Mouse (Mus musculus): ENCODE data around the gene Apol8.

The Apol8 gene

DNA sequence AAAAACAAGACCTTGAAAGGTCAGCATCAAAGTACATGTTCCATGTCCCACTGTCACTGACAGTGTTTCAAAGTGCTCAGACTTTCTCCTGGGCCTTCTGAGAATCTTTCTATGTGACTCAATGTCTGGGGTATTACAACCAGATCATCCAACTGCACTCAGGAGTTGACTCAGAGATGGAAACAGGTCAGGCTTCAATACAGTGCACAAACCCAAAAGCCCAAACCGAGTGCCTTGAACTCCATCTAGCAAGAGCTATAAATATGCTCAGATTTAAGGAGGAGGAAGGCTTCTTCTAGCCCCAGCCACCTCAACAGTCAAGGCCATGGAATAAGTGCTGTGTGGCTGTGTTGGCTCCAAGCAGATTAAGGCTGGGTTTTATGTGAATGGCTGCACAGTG, 29.0 kb upstream of the Apol8 start:
- DNase-seq (ENCODE audit: low spot score in 2 of 2), result no peak

DNA sequence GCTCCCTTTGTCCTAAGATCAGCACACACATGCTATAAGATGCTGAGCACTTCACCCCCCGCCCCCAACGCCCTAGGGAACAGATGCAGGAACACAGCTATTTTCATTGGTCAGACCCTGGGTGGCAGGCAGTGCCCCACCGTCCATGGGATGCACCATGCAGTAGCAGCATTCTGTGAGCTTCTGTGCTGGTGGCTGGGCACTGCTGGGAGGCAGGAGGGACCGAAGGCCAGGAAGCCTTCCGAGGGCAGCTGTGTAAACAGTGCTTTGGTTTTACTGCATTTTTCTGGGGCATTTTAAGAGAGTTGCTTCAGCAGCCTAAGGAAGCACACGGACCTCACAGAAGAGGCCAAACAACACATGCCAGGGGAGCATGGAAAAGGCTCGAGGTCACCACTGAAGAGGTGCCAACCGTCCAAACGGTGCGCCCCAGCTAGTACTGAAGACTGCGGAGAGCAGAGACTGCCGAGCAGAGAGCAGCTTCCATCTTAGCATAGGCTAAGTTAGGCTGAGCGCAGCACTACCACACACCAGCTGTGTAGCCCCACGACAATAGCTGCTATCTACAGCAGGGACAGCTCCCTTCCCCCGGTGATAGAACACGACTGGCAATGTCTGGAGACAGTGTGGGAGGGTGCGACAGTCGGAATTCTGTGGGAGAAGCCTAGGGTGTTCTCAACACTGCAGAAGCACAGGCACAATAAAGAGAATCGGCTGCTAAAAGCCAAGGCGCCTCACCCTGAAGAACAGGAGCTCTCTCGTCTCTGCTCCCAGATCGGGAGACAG, 27.4 kb upstream of the Apol8 start:
- DNase-seq (ENCODE audit: low spot score in 2 of 2), result peak; percentile 71 to 86

DNA sequence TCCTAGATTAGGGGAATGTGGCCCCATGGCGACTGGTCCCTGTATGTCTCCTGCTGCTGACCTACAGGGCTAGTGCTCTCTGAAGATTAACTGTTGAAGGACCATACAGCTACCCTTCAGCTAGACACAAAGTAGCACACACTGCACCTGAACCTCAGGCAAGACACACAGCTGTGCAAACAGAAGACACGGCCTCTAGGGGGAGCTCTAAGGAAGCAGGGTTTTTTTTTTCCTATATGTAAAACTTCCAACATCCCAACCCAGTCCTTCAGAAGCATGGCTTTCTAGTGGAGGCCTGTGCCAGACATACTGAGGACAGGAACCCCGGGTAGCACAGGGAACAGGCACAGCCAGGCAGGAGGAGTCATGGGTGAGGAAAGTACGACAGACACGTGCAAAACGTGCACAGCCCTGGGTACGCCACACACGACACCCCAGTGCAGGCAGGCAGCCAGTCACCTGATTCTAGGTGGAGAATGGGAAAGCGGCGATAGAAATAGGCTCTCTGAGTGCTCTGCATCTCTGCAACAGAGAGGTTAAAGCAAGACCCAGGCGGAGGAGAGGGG, 25.7 kb upstream of the Apol8 start:
- DNase-seq (ENCODE audit: low spot score in 2 of 2), result peak in 1 of 2 experiments; percentile 53

DNA sequence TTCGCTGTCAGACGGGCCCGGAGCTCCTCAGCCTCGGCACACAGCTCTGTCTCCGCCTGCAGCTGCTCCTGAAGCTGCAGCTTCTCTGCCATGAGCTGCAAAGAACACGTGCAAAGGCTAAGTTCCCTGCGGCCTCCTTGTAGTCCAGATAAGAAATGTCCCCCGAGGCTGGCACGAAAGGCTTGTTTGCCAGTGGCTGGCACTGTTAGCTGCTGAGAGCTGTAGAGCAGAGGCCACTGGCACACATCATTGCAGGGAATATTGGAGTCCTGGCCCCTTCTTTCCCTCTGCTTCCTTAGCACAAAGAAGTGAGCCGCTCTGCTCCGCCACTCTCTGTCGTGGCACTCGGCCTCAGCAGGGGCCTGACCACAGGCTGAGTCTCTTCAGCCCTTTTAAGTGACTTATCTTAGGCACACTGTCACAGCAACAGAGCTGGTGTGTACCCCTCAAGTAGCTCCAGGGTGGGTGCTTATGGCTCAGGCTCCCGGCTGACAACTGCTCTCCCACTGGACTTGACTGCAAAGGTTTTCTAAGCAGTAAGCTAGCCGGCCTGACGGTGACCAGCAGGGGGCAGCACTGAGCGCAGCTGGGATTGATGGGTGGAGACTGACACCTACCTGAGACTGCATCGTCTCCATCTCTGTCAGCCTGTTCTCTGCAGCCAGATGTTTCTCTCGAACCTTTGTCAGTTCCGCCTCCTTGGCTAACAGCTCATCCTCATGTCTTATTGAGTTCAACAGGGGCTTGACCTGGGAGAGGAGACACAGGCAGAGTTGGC, 18.6 kb upstream of the Apol8 start:
- peak; percentile 69 to 78 for DNase-seq (ENCODE audit: low spot score in 2 of 2)

DNA sequence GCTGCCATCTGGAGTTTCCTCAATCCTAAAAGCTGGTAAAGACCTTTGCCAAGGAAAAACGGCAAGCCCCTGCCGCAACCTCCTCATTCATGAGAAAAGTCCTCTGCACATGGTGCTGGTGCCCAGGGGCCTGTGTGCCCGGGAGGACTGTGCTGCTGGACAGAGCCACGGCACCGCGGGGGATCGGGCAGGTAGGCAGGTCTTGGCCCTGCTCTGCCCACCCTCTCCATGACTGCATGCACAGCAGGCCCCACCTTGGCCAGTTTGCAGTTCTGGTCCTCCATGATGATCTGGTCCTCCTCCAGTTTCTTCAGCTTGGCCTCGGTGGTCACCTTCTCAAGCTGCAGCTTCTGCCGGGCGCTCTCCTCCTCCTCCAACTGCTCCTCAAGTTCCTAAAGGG, 17.5 kb upstream of the Apol8 start:
- DNase-seq (ENCODE audit: low spot score in 2 of 2), result no peak

DNA sequence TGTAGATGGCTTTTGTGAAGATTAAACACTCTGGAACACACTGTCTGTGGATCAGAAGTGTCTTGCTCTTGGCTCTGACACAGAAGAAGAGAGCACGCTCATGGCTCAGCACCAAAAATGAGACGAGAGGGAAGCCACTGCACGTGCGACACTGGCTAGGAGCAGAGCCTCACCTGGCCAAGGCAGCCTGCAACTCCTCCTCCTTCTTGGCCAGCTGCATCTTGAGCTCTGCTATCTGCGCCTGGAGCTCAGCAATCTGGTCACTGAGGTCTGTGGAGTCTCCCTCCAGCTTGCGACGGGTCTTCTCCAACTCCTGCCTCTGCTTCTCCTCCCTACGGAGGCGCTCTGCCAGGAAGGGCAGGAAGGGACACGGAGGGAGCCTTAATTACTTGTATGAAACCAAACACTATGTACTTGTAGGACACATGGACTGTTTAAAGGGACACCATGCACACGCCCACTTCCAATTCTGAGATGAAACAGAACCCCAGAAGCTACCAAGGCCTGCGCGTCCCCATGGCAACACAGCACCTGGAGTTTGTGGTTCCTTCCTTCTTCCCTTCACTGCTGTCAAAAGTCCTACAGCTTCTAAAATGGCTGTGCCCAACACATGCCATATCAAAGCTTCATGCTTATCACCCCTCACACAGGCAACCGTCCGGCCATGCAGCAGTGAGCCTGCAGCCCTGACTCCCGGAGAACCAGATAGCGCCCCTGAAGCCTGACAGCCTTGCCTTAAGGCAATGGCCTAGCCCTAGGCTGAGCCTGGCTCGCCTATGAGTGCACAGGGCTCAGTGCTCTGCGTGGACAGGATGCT, 16.5 kb upstream of the Apol8 start:
- no peak for DNase-seq (ENCODE audit: low spot score in 2 of 2)

DNA sequence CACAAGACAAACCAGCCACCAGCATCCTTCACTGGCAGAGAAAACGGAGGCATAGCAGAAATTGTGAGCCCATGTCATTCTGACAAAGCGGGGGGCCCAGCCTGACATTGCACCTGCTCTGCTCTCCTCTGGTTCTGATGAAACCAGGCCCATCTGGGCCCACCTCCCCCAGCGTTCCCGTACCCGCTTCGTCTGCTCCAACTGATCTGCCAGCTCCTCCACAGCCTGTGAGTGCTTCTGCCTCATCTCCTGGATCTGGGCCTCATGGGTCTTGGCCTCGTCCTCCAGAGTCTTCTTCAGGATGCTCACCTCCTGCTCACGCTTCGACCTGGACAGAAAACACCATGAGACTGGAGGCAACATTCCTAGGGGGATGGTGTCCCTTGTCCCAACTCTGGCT, 14.1 kb upstream of the Apol8 start:
- DNase-seq (ENCODE audit: low spot score in 2 of 2), result no peak

DNA sequence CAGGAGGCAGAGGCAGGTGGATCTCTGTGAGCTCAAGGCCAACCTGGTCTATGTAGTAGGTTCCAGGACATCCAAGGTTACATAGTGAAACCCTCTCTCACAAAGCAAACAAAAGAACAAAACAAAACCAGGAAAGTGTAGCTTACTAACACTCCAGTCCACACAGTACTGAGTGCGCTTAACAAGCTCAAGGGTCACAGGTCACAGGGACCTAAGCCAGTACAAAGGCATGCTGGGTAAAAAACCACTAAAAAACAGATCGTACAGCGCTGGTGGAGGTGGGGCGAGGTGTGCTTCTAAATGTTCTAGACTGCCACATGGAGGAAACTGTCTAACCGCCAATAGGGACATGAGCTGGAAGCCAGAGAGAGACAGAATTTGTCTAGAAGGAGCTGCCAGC, 13.5 kb upstream of the Apol8 start:
- no peak for DNase-seq (ENCODE audit: low spot score in 2 of 2)

DNA sequence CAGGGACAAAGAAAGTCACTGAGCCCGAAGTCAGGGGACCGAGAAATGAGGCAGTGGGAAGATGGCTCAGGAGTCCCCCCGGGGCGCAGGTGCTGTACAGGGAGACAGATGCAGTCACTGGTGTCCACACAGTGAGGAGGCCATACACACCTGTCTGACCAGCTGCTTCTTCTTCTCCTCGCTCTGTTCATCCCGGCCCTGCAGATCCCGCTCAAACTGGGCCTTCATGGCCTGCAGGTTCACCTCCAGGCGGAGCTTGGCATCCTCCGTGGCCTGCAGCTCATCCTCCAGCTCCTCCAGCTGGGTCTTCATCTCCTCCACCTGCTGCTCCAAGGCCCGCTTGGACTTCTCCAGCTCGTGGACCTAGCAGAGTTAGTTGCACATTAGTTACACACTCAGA, 10.2 kb upstream of the Apol8 start:
- no peak for DNase-seq (ENCODE audit: low spot score in 2 of 2)

DNA sequence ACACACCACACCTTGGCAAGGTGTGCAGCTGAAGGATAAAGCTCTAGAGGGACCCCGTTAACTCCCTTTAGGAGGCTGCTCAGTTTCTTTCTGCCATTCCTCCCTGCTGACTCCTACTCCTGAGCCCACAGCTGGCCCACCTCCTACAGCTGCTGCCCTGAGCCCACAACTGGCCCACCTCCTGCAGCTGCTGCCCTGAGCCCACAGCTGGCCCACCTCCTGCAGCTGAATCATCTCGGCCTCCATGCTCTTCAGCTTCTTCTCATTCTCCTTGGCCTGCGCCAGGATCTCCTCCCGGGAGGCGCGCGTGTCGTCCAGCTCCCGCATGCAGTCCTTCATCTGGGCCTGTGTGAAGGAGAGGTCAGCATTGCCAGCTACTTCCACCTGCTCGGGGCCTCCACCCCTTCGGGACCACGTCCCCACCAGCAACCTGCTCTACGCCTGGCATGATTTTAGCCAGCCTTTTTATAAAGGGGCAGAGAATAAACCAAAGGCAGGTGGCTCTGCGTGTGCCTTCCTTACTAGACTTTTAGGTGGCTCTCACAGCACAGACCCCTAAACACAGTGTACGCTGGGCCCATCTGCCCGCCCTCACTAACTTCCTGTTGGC, 8.8 kb upstream of the Apol8 start:
- DNase-seq (ENCODE audit: low spot score in 2 of 2), result no peak

DNA sequence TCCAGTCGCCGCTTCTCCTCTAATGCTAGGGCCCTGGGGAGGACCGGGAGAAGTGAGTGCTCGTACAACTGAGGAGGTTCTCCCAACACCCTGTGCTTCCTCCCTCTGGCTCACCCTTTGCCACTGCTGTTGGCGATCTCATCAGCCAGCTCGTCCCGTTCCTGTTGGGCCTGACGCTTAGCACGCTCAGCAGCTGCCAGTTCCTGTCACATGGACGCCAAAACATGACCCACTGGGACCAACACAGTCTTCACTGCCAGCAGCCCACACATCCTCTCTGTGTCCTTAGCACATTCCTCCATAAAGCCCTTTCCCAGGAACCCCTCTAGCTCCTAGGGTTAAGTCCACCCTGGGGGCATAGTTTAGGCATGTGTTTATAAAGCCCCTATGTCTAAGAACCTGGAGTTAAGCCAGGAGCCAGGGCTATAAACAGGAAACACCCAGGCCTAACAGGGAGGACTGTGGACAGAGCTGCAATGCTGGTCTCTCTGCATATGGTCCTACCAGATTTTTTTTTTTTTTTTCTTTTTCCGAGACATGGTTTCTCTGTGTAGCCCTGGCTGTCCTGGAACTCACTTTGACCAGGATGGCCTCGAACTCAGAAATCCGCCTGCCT, 7.7 kb upstream of the Apol8 start:
- DNase-seq (ENCODE audit: low spot score in 2 of 2), result no peak

DNA sequence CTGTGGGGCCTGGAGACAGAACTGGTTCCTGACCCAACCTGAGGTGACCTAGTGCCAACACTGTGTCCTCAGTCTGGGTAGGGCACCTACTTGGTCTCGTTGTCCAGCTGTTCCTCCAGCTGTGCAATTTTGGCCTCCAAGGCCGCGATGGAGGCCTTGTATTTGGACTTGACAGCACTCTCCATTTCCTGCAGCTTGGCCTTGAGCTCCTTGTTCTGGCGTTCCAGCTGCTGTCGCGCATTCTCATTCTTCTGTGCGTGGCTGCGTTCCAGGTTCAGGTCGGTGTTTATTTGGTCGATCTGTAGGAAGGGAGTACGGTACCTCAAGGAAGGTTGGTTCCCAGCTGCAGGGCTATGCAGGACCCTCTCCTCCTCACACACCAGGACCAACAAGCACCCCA, 6.9 kb upstream of the Apol8 start:
- no peak for DNase-seq (ENCODE audit: low spot score in 2 of 2)

DNA sequence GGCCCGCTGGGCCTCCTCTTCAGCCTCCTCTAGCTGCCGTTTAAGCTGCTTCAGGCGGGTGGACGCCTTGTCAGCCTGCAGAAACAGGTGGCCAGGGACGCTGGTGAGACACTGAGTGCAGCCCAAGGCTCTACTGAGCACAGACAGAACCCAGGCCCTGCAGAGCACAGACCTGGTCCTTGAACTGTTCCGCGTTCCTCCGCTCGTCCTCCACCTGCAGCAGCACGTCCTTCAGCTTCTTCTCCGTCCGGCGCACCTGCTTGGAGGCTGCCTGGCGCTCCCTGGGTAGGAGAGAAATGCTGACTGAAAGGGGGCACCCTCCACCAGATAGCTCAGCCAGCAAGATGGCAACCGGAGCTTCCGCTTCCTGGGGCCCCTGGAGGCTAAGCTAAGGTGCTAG, 6.2 kb upstream of the Apol8 start:
- no peak for DNase-seq (ENCODE audit: low spot score in 2 of 2)

DNA sequence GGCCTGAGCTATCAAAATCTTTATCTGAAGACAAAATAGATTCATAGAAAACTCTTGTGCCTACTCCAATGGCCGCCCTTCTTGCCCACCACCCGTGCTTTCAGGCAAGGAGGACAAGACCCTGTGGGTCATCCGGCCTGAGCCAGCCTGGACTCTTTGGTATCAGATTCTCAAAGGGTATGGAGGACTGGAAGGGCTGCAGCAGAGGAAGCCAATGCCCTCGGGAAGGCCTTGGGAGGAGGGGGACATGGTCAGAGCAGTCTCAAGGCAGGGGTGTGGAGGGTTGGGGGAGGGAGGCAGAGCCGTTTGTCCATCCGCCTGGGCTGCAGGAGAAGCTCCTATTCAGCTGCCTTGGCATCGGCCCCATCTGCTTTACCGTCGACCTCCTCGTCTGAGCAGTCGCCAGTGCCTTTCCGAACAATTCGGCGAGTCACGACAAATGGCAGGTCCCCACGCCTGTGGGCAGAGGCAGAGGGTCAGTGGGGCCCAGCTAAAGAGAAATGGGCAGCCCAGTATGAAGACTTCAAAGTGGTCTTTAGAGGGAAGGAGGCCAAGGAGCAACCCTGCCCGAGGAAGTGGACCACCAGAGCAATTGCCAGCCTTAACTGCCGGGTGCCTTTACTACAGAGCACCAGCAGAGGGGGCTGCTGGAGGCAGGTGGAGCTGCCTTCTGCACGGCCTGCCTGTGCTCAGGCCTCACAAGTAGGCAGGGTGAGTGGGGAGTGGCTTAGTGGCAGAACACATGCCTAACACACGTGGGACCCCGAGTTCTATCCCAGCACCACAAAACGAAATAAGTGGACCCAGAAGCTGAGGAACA, 5.0 kb upstream of the Apol8 start:
- peak in 1 of 2 experiments; percentile 41 for DNase-seq (ENCODE audit: low spot score in 2 of 2)

DNA sequence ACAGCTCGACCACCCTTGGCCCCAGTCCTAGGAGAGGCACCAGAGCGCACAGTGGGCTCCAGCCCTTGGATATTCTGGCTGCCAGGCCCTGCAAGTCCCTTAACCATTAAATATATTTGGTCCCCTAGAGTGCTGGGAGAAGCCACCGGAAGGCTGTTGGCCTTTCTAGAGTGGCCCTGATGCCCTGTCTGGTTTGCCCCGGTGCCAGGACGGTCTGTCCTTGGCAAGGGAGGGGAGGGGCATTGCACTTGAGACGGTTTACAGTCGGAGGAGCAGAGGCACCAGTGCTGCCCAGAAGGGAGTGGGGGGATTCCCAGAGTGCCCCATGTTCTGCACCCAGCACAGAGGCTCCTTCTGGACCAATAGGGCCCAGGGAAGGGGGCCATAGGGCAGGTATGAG, 4.3 kb upstream of the Apol8 start:
- DNase-seq (ENCODE audit: low spot score in 2 of 2), result no peak

DNA sequence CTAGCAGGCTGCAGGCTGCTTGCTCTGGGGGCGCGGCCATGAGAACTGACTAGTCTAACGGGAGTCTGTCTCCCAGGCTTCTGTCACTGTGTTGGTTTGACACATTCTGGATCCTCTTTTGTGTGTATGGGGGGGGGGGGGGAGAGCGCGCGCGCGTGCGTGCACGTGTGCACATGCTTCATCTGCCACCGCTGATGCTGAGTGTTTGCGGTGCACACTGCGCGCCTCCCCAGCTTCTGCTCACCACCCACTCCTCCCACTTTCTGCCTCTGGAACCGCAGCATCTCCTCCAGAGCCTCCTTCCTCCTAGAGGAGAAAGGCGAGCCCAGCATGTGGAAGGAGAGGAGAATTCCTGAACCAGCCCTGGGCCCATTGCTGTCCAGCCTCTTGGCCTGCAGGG, 3.2 kb upstream of the Apol8 start:
- DNase-seq (ENCODE audit: low spot score in 2 of 2), result no peak

DNA sequence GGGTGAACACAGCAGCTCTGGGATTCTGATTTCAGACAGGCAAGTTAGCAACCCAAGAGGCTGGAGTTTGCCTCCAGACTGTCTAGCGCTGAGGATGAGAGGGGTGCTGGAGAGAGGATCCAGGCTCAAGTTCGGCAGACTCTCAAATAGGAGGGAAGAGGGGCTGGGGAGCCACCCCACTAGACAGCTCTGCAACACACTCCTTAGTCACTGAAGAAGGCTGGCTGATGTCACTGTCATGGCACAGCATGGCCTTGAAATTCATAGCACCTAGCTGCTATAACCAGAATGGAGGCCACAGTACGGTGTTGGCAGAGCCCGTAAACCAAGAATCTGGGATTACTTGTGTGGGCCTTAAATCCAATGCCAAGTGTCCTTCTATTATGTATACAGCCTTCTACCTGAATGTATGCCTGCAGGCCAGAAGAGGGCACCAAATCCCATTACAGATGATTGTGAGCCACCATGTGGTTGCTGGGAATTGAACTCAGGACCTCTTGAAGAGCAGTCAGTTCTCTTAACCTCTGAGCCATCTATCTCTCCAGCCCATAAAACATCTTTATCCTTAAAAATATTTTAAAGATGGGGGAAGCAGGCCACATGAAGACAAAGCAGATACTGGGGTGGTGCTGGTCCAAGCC, 903 bp upstream of the Apol8 start:
- no peak for DNase-seq (ENCODE audit: low spot score in 2 of 2)

DNA sequence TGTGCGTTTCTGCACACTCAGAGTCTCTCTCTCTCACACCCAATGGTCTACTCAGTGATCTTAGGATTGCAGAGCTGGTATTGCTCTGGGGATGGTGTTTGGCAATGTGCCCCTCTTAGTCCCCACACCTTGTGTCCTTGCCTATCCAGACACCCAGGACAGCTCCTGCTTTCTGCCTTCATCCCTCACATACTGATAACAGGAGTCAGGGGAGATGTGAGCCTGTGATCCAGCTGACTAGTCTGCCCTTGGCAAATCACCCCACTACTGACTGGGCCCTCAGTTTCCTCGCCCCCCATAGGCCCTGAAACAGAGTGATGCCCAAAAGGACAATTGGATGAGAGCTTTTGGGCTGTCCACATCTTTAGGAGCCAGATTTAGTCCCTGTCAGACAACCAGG, 722 bp downstream of the Apol8 start:
- DNase-seq (ENCODE audit: low spot score in 2 of 2), result no peak

DNA sequence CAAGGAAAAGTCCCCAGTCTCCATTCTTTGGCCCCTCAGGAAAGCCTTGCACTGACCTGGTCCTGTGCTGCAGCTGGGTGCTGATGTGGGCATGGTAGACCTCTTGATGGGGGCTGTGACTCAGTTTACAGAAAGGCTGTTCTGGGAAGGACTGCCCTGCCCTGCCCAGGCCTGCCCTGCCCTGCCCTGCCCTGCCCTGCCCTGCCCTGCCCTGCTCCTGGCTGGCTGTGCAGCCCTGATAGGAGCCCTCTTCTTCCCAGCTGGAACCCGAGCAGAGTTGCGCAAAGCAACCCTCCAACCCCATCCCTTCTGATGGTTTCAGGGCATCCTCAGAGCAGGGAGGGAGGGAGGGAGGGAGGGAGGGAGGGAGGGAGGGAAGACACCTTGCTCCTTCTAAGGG, 1.7 kb downstream of the Apol8 start:
- DNase-seq (ENCODE audit: low spot score in 2 of 2), result no peak

DNA sequence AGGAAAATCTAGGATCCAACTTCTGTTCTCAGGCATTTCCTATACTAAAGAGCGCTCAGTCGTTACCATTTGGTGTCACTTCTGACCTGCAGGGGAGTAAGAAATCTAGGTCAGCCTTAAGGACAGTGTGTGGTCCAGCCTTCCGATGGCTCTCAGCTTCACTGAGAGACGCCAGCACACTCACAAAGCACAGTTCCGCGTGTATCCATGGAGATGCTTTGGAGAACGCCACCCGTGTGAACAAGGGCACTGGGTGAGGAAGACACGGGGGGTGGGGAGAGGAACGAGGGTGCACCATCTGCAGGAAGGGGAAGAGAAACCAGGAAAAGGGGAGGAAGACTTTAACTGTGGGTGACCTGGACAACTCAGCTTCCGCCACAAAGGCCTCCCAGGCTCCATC, 4.4 kb downstream of the Apol8 start:
- no peak for DNase-seq (ENCODE audit: low spot score in 2 of 2)

Data from frontal cortex, postnatal 36 days (tissue).